Mouse (Mus musculus) limb, embryonic 15.5 days (tissue): ENCODE results near the gene Mex3d. TPM values are rescaled to one million over a fixed set of nuclear protein-coding genes. Genes with fewer than 3 reads are reported as not detected.

ENCODE experiments used
- ATAC-seq: fragments of 200-750 bp; cut with Nextera tagmentation; 2 replicates; pipeline ENCODE4 v1.8.0; 2017; ENCODE audit warnings: low read depth, moderate TSS enrichment; ENCODE audit not compliant: insufficient number of reproducible peaks, low FRiP score, low TSS enrichment
- H3K27ac ChIP-seq: fragments of 300-500 bp; sonication (generic); 2 replicates; pipeline ENCODE4 v1.5.1; 2015; ENCODE audit warnings: moderate library complexity, mild to moderate bottlenecking, inconsistent platforms
- H3K27me3 ChIP-seq: fragments of 300-500 bp; sonication (generic); 2 replicates; pipeline ENCODE4 v1.6.1; 2015; ENCODE audit warnings: inconsistent platforms
- H3K36me3 ChIP-seq: fragments of 300-500 bp; sonication (generic); 2 replicates; pipeline ENCODE4 v1.6.1; 2015; ENCODE audit warnings: inconsistent platforms
- H3K4me1 ChIP-seq: fragments of 300-500 bp; sonication (generic); 2 replicates; pipeline ENCODE4 v1.6.1; 2015; ENCODE audit warnings: inconsistent platforms
- H3K4me2 ChIP-seq: fragments of 300-500 bp; sonication (generic); 2 replicates; pipeline ENCODE4 v1.6.1; 2015; ENCODE audit warnings: mild to moderate bottlenecking, inconsistent platforms
- H3K4me3 ChIP-seq: fragments of 300-500 bp; sonication (generic); 2 replicates; pipeline ENCODE4 v1.5.1; 2015; ENCODE audit warnings: mild to moderate bottlenecking, inconsistent platforms
- H3K9ac ChIP-seq: fragments of 300-500 bp; sonication (generic); 2 replicates; pipeline ENCODE4 v1.6.1; 2015; ENCODE audit warnings: inconsistent platforms
- H3K9me3 ChIP-seq: fragments of 300-500 bp; sonication (generic); 2 replicates; pipeline ENCODE4 v1.6.1; 2016; ENCODE audit warnings: inconsistent platforms
- WGBS: fragments of 180-500 bp; shearing (Covaris S2); methylation state at CpG from one replicate; pipeline ENCODE4 v1.1.7; 2015; 5-methylcytosine and 5-hydroxymethylcytosine counted together
- polyA plus RNA-seq: library from polyadenylated mRNA; unstranded; fragments of >200 nt; fragmentation: Nextera tagmentation; extraction: Ambion mirVana; gene quantifications from 2 replicates; pipeline ENCODE4 v1.2.1, GENCODE M21; 2015

The Mex3d gene
- polyA plus RNA-seq, 1 experiment from 2014 or later: 6.8 TPM

DNA sequence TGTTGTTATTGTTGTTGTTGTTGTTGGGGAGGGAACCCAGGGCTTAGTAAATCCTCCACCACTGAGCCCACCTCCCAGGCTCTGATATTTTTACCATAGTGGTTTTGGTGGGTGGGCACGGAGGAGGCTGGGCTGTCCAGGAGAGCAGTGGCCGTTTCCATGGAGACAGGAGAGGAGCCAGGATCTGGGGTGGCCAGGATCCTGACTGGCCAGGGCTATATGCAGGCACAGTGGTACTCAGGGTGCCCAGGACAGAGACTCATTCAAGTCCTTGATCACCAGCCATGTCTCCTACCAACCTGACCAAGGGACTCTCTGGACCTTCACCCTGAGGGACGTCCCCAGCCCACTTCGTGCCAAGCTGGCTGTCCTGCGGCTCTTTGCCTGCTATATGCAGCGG, 23.7 kb downstream of the Mex3d start:
- no peak for ATAC-seq
- Histone ChIP-seq H3K27me3 (peaks cover 39% of the 10 kb centered on the region), H3K9ac (no peak overlapping the region), H3K4me2 (no peak overlapping the region), H3K9me3 (no peaks in the 10 kb centered on the region), H3K4me1 (no peaks in the 10 kb centered on the region), H3K4me3 (no peak overlapping the region), H3K36me3 (no peaks in the 10 kb centered on the region), H3K27ac (no peak overlapping the region)
- 34% methylated on average over 6 of the region's 6 CpGs for WGBS

GRCm38 (mm10) chr10:80357994-80358639, 29.3 kb downstream of the Mex3d start:
- 0 out of 2 replicates have a peak overlapping the region, but pooled peaks have one; percentile 1 for H3K9ac ChIP-seq

GRCm38 (mm10) chr10:80357336-80357735, 30.1 kb downstream of the Mex3d start:
- no peaks in the 10 kb centered on the region for H3K36me3 ChIP-seq
- H3K4me3 ChIP-seq: peak overlapping the region; percentile 38
- H3K4me1 ChIP-seq: peaks cover 27% of the 10 kb centered on the region
- peaks cover 78% of the 10 kb centered on the region for H3K27me3 ChIP-seq
- no peak overlapping the region for H3K9ac ChIP-seq
- H3K9me3 ChIP-seq: no peaks in the 10 kb centered on the region
- ATAC-seq: no peak
- whole genome bisulfite sequencing: 26% methylated on average over 7 of the region's 7 CpGs
- H3K4me2 ChIP-seq: no peak overlapping the region; the same call in 1 of the 2 replicates
- H3K27ac ChIP-seq: no peak overlapping the region

More at GRCm38 (mm10) chr10:80357994-80358639, 29.3 kb downstream of the Mex3d start:
- Histone ChIP-seq H3K9me3 (no peaks in the 10 kb centered on the region), H3K36me3 (no peaks in the 10 kb centered on the region), H3K4me2 (peak overlapping the region; percentile 42), H3K27me3 (peaks cover 73% of the 10 kb centered on the region), H3K4me3 (peak overlapping the region; percentile 24), H3K4me1 (peaks cover 27% of the 10 kb centered on the region), H3K27ac (no peak overlapping the region)
- WGBS: 7% methylated on average over 28 of the region's 31 CpGs
- 0 out of 2 replicates have a peak, but pooled peaks have one; percentile 25 for ATAC-seq

GRCm38 (mm10) chr10:80356737-80357136, 30.7 kb downstream of the Mex3d start:
- no peak overlapping the region for H3K27ac ChIP-seq
- H3K36me3 ChIP-seq: no peaks in the 10 kb centered on the region
- no peak for ATAC-seq
- peaks cover 84% of the 10 kb centered on the region for H3K27me3 ChIP-seq
- peaks cover 27% of the 10 kb centered on the region for H3K4me1 ChIP-seq
- H3K9ac ChIP-seq: peak overlapping the region; percentile 35; the same call in 1 of the 2 replicates
- peak overlapping the region; percentile 69 for H3K4me2 ChIP-seq
- 3% methylated on average over 34 of the region's 34 CpGs for WGBS
- peak overlapping the region; percentile 38 for H3K4me3 ChIP-seq
- H3K9me3 ChIP-seq: no peaks in the 10 kb centered on the region

- Histone ChIP-seq H3K9ac (peak within 1 kb of the TSS; percentile 35; the same call in 1 of the 2 replicates), H3K4me3 (peak within 1 kb of the TSS; percentile 38), H3K36me3 (no peaks in the 10 kb centered on the region), H3K4me2 (peak within 1 kb of the TSS; percentile 69), H3K9me3 (no peaks in the 10 kb centered on the region), H3K27ac (no peak within 1 kb of the TSS), H3K27me3 (peaks cover 90% of the 10 kb centered on the region), H3K4me1 (peaks cover 27% of the 10 kb centered on the region)
- 1% methylated on average over 53 of the region's 53 CpGs for WGBS
- ATAC-seq: no peak
Measured at GRCm38 (mm10) chr10:80356001-80356682, 31.3 kb downstream of the Mex3d start, which contains the start of gene Plk5. Plk5 (plus strand) TSS chr10:80356459.

GRCm38 (mm10) chr10:80355431-80355830, 32.0 kb downstream of the Mex3d start:
- WGBS: 10% methylated on average over 9 of the region's 9 CpGs
- Histone ChIP-seq H3K9me3 (no peaks in the 10 kb centered on the region), H3K27ac (no peak overlapping the region), H3K36me3 (no peaks in the 10 kb centered on the region), H3K4me1 (peaks cover 28% of the 10 kb centered on the region), H3K4me2 (no peak overlapping the region), H3K27me3 (peaks cover 96% of the 10 kb centered on the region), H3K4me3 (no peak overlapping the region), H3K9ac (no peak overlapping the region)
- no peak for ATAC-seq

DNA sequence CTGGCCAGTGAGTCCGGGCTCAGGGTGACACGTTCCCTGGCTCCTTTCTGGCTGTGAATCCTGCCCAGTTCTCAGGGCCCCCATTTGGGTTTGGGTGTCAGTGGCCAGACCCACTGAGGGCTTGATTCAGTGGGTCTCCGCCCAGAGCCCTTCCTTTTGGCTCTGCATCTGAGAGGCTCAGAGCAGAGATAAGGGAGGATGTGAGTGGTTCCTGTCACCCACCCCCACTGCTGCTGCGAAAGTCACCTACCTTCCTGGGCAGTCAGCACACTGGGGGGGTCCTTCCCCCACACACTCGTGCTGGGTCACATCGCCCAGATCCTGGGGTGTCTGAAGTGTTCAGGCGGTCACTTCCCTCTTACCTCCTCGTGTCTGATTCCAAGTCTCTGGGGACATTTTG, 34.7 kb downstream of the Mex3d start:
- Histone ChIP-seq H3K4me3 (no peak overlapping the region), H3K9ac (no peak overlapping the region), H3K36me3 (no peaks in the 10 kb centered on the region), H3K9me3 (no peaks in the 10 kb centered on the region), H3K27ac (no peak overlapping the region), H3K27me3 (peaks cover 97% of the 10 kb centered on the region), H3K4me2 (no peak overlapping the region), H3K4me1 (peaks cover 41% of the 10 kb centered on the region)
- WGBS: 59% methylated on average over 8 of the region's 8 CpGs
- ATAC-seq: no peak

DNA sequence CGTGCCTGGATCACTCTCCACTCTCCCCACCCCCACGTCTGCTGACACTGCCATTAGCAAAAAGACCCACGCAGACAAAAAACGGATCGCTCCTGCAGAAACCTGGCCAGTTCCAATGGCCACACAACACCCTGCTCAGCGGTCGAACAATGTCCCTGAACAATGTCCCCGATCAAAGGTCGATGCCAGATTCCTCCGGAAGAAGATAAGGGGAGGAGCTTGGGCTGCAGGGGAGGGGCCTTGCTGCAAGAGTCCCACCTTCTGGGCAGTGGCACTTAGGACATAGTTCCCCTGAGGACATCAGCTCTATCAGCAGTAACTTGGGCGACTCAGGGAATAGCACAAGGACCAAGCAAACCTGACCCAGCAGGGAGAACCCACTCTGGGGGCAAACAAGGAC, 35.6 kb downstream of the Mex3d start:
- Histone ChIP-seq H3K9ac (no peak overlapping the region), H3K9me3 (no peaks in the 10 kb centered on the region), H3K4me1 (peaks cover 40% of the 10 kb centered on the region), H3K27ac (no peak overlapping the region), H3K27me3 (peaks cover 97% of the 10 kb centered on the region), H3K36me3 (no peaks in the 10 kb centered on the region), H3K4me3 (no peak overlapping the region), H3K4me2 (no peak overlapping the region)
- no peak for ATAC-seq
- WGBS: 24% methylated on average over 11 of the region's 11 CpGs

DNA sequence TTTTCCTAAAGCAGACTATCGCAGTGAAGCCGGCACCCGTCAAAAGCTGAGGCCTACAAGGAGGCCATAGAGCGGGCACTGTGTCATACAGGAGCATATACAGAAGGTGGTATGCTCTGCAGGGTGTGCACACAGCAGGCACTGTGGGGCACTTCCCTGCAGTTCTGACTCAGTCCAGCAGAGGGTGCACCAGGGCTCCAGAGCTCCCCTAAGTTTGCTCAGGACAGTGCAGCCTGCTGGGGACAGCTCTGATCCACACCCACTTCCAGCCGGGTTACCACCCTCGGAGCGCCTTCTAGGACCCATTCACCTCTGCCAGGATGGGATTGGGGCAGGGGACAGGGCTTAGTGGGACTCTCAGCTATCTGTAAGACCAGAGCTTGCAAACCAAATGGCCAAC, 37.2 kb downstream of the Mex3d start:
- peak; percentile 61 for ATAC-seq
- Histone ChIP-seq H3K9me3 (no peaks in the 10 kb centered on the region), H3K9ac (no peak overlapping the region), H3K4me3 (no peak overlapping the region), H3K27me3 (peaks cover 95% of the 10 kb centered on the region), H3K4me2 (no peak overlapping the region), H3K4me1 (peaks cover 27% of the 10 kb centered on the region), H3K36me3 (no peaks in the 10 kb centered on the region), H3K27ac (no peak overlapping the region)
- WGBS: 6% methylated on average over 7 of the region's 7 CpGs

- Histone ChIP-seq H3K9ac (peak overlapping the region; percentile 31; the same call in 1 of the 2 replicates), H3K4me1 (peaks cover 40% of the 10 kb centered on the region), H3K27me3 (peaks cover 96% of the 10 kb centered on the region), H3K36me3 (no peaks in the 10 kb centered on the region), H3K4me2 (peak overlapping the region; percentile 52), H3K9me3 (no peaks in the 10 kb centered on the region), H3K27ac (0 out of 2 replicates have a peak overlapping the region, but pooled peaks have one; percentile 13), H3K4me3 (peak overlapping the region; percentile 38)
- 10% methylated on average over 26 of the region's 26 CpGs for WGBS
- ATAC-seq: no peak
Measured at GRCm38 (mm10) chr10:80348981-80349380, 38.5 kb downstream of the Mex3d start.

DNA sequence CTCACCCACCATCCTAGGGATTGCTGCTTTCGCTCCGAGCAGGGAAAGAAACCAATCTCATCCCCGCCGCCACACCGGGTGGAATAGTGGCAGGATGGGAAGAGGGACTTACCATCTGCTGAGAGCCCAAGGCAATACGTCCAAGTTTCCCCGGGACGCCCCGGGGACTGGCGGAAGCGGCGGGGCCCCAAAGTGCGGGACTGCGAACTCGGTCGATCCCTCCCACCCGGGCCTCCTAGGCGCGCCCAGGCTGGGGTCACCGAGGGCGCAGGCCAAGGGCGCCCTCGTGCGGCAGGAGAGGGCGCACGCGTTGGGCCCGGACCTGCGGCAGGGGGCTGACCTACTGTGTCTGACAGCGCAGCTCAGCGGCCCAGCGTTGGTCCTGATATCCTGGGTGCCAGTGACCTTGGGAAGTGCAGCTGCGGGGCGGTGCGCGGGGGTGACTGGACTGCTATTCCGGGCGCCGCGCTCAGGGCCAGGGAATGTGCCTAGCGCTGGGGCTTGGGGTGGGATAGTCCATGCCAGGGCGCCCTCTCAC, 39.1 kb downstream of the Mex3d start, which contains the start of gene Adamtsl5:
Gene Adamtsl5 (minus strand): TSS at position 169 of the 538 bp plus-strand sequence.
- peak; percentile 50 for ATAC-seq
- H3K36me3 ChIP-seq: no peaks in the 10 kb centered on the region

More for the DNA sequence above, 39.1 kb downstream of the Mex3d start, which contains the start of gene Adamtsl5:
- H3K4me2 ChIP-seq: peak within 1 kb of the TSS; percentile 52
- peaks cover 97% of the 10 kb centered on the region for H3K27me3 ChIP-seq
- 1% methylated on average over 41 of the region's 42 CpGs for WGBS
- H3K4me1 ChIP-seq: peaks cover 47% of the 10 kb centered on the region
- peak within 1 kb of the TSS; percentile 31; the same call in 1 of the 2 replicates for H3K9ac ChIP-seq
- no peaks in the 10 kb centered on the region for H3K9me3 ChIP-seq
- H3K4me3 ChIP-seq: peak within 1 kb of the TSS; percentile 38
- 0 out of 2 replicates have a peak within 1 kb of the TSS, but pooled peaks have one; percentile 13 for H3K27ac ChIP-seq
